Mouse (Mus musculus) liver, postnatal 0 days (tissue): ENCODE data around the gene Mast1. TPM values are rescaled to one million over a fixed set of nuclear protein-coding genes. Genes with fewer than 3 reads are reported as not detected.

Experiments used
- ATAC-seq: fragments of 200-750 bp; cut with Nextera tagmentation; 2 replicates; pipeline ENCODE4 v1.8.0; 2017; ENCODE audit warnings: mild to moderate bottlenecking, moderate library complexity
- DNase-seq: peaks from one replicate; pipeline ENCODE4 v3.0.0-alpha.2; 2016
- H3K27ac ChIP-seq: fragments of 300-500 bp; sonication (generic); 2 replicates; pipeline ENCODE4 v1.5.1; 2014; ENCODE audit warnings: antibody characterized with exemption, moderate library complexity, mild to moderate bottlenecking, low read depth
- H3K27me3 ChIP-seq: fragments of 300-500 bp; sonication (generic); 2 replicates; pipeline ENCODE4 v1.6.1; 2014; ENCODE audit warnings: low read length, control low read depth, mixed read lengths; ENCODE audit not compliant: insufficient read depth
- H3K36me3 ChIP-seq: fragments of 300-500 bp; sonication (generic); replicated peaks from 2 replicates; pipeline ENCODE4 v1.6.1; 2014; ENCODE audit warnings: mild to moderate bottlenecking, control low read depth, low read length, moderate library complexity, mixed read lengths; ENCODE audit not compliant: insufficient read depth
- H3K4me1 ChIP-seq: fragments of 300-500 bp; sonication (generic); 2 replicates; pipeline ENCODE4 v1.6.1; 2014; ENCODE audit warnings: antibody characterized with exemption, mild to moderate bottlenecking, control low read depth; ENCODE audit not compliant: insufficient read depth
- H3K4me2 ChIP-seq: fragments of 300-500 bp; sonication (generic); 2 replicates; pipeline ENCODE4 v1.6.1; 2014; ENCODE audit warnings: low read depth, mild to moderate bottlenecking, low read length, moderate library complexity, mixed read lengths
- H3K4me3 ChIP-seq: fragments of 300-500 bp; sonication (generic); 2 replicates; pipeline ENCODE4 v1.5.1; 2014; ENCODE audit warnings: low read depth, low read length
- H3K9ac ChIP-seq: fragments of 300-500 bp; sonication (generic); replicated peaks from 2 replicates; pipeline ENCODE4 v1.6.1; 2014; ENCODE audit warnings: mild to moderate bottlenecking, moderate library complexity
- H3K9me3 ChIP-seq: fragments of 300-500 bp; sonication (generic); 2 replicates; pipeline ENCODE4 v1.6.1; 2016; ENCODE audit warnings: mild to moderate bottlenecking, control low read depth, low read length, mixed read lengths
- CTCF ChIP-seq: sonication (generic); IDR thresholded peaks from 2 replicates; pipeline ENCODE4 v1.5.1; 2016; ENCODE audit warnings: antibody characterized with exemption, low read depth
- EP300 ChIP-seq: IDR thresholded peaks from 2 replicates; pipeline ENCODE4 v1.6.1; 2016; ENCODE audit warnings: antibody characterized with exemption, low read depth, mild to moderate bottlenecking
- WGBS: fragments of 180-500 bp; shearing (Covaris S2); extraction: QIAGEN DNeasy Blood & Tissue Kit; methylation state at CpG from one replicate; pipeline ENCODE4 v1.1.7; 2014; ENCODE audit not compliant: insufficient replicate concordance; 5-methylcytosine and 5-hydroxymethylcytosine counted together
- polyA plus RNA-seq: library from polyadenylated mRNA; unstranded; fragments of >200 nt; fragmentation: Nextera tagmentation; extraction: Ambion mirVana; gene quantifications from 2 replicates; pipeline ENCODE4 v1.2.1, GENCODE M21; 2015

Mast1 gene
- polyA plus RNA-seq, 1 experiment from 2014 or later = 0.07 TPM

DNA sequence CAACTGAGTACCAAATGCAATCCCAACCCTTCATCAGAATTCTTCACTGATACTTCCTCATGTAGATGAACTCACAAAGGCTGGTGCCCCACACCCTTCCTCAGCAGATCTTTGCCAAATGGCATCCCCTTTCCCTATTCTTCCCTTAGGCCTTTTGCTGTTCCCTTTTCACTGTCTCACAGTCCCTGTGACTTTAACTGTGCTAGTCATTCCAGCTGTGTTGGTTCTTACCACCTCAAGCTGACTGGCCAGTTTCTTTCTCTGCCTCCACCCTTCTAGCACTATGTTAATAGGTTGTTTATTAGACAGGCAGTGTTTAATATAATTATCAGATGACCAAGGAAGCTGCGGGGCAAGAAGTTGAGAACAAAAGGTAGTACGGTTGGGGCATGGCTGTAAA lies 31.5 kb upstream of the Mast1 start:
- Histone ChIP-seq H3K9me3 (no peaks in the 10 kb centered on the region), H3K4me2 (peak overlapping the region; percentile 96), H3K36me3 (peaks cover 26% of the 10 kb centered on the region), H3K4me1 (peaks cover 45% of the 10 kb centered on the region), H3K27me3 (no peaks in the 10 kb centered on the region), H3K4me3 (peak overlapping the region; percentile 83), H3K9ac (peak overlapping the region; percentile 91), H3K27ac (peak overlapping the region; percentile 98)
- DNase-seq (no peak), ATAC-seq (no peak)
- TF ChIP-seq CTCF = no peak
- TF ChIP-seq EP300 = no peak
- 12% methylated on average over 2 of the region's 2 CpGs for WGBS

DNA sequence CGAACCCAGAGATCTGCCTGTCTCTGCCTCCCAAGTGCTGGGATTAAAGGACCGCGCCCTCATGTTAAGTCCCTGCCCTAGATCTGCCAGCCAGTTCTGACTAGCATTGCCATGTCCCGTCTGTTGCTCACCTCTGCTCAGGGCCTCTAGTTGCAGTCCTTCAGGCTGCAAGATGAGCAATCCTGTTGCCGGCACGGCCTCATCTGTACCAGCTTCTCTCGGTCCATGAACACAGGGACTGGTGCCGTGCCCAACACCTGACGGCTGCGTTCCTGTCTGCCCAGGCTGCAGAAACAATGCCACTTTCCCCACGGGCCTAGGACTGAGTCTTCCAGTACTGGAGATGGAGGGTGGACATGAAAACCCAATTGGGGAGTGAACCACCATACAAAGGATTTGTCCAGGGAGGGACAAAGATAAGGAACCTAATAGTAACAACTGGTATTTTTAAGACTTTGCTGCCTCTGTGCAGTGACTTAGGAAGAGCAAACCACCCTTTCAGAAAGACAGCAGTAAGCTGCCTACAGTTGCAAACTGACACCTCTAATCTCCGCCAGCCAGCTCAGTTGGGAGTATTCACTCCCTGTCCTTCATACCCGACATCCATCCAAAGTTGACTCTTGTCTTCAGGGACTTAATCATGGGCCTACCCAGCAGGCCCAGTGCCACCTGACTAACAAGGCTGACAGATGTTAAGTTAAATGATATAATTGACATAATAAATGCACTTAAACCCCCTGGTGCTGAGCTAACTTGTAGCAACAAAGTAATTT lies 30.6 kb upstream of the Mast1 start:
- 0 out of 2 replicates have a peak overlapping the region, but pooled peaks have one; percentile 83 for H3K4me3 ChIP-seq
- H3K9ac ChIP-seq = peak overlapping the region; percentile 91; the same call in 1 of the 2 replicates
- ATAC-seq (no peak), DNase-seq (no peak)
- no peaks in the 10 kb centered on the region for H3K27me3 ChIP-seq
- H3K27ac ChIP-seq = peak overlapping the region; percentile 98
- peak overlapping the region; percentile 96 for H3K4me2 ChIP-seq
- H3K36me3 ChIP-seq = peaks cover 19% of the 10 kb centered on the region
- WGBS = 86% methylated on average over 13 of the region's 13 CpGs
- no peaks in the 10 kb centered on the region for H3K9me3 ChIP-seq
- H3K4me1 ChIP-seq = peaks cover 37% of the 10 kb centered on the region
- TF ChIP-seq CTCF = no peak

DNA sequence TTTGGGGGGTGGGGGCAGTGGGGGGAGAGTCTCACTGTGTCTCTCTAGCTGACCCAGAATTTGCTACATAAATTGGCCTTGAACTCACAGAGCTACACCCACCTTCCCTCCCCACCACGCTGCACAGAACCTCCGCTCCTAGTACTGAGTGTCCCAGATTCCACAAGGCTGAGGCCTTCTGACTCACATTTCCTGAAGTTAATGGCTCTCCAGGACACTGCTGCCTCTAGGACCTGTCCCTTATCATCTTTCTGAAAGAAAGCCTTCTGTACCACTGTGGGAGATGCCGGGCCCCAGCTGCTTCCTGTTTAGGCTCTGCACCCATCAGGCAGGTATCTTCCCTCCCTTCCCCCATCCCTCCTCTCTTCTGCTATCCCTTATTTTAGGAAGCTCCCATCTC lies 29.4 kb upstream of the Mast1 start:
- Histone ChIP-seq H3K27ac (peak overlapping the region; percentile 98), H3K4me3 (peak overlapping the region; percentile 2; the same call in 1 of the 2 replicates), H3K27me3 (no peaks in the 10 kb centered on the region), H3K9ac (no peak overlapping the region; the same call in 1 of the 2 replicates), H3K4me2 (peak overlapping the region; percentile 97), H3K4me1 (peaks cover 37% of the 10 kb centered on the region), H3K9me3 (no peaks in the 10 kb centered on the region), H3K36me3 (peaks cover 13% of the 10 kb centered on the region)
- TF ChIP-seq EP300 = no peak
- TF ChIP-seq CTCF = no peak
- 14% methylated on average over 3 of the region's 3 CpGs for WGBS
- DNase-seq = no peak
- no peak for ATAC-seq

DNA sequence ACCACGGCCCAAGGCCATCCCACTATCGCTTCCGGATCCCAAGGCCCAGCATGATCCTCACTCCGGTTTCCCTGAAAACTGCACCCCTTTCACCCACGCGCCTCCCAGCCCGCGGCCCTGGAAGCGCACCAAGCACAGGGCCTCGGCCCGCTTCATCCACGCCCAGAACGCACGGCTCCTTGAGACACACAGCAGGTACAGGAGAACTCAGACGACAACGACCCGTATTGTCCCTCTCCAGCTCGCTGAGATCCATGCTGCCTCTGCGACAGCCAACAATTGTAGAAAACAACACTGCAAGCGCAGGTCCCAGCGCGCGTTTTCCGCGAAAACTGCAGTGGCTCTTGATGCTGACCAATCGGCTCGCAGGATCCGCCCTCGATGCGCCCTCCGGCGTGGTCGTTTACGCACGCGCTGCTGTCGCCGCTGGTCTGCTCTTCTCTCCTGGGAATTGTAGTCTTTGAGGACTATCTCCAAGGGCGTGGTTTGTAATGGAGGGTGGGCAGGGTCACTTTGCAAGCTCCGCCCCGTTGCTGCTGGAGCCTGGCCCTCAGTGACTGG lies 28.7 kb upstream of the Mast1 start:
- peaks cover 13% of the 10 kb centered on the region; the same call in 1 of the 2 replicates for H3K36me3 ChIP-seq
- peaks cover 37% of the 10 kb centered on the region for H3K4me1 ChIP-seq
- peak overlapping the region; percentile 97 for H3K4me2 ChIP-seq
- ATAC-seq (peak; percentile 85), DNase-seq (peak; percentile 96)
- H3K9me3 ChIP-seq = no peaks in the 10 kb centered on the region
- peak overlapping the region; percentile 72 for H3K4me3 ChIP-seq
- peak overlapping the region; percentile 77 for H3K9ac ChIP-seq
- H3K27me3 ChIP-seq = no peaks in the 10 kb centered on the region
- TF ChIP-seq EP300 (no peak; the same call in 1 of the 2 replicates), CTCF (no peak)
- WGBS = 2% methylated on average over 41 of the region's 41 CpGs
- peak overlapping the region; percentile 98 for H3K27ac ChIP-seq

DNA sequence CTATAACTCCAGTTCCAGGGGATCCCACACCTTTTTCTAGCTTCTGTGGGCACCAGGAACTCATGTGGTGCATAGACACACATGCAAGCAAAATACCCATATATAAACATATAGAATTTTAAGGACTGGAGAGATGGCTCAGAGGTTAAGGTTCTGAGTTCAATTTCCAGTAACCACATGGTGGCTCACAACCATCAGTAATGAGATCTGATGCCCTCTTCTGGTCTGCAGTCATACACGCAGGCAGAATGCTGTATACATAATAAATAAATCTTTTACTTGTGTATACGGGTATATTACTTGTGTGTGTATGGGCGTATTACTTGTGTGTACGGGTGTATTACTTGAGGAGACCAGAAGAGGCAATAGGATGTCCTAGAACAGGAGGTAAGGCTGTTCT lies 26.8 kb upstream of the Mast1 start:
- peak overlapping the region; percentile 97; the same call in 1 of the 2 replicates for H3K4me2 ChIP-seq
- no peak overlapping the region for H3K9ac ChIP-seq
- no peaks in the 10 kb centered on the region for H3K9me3 ChIP-seq
- H3K27ac ChIP-seq = no peak overlapping the region
- H3K4me1 ChIP-seq = peaks cover 32% of the 10 kb centered on the region
- peaks cover 13% of the 10 kb centered on the region; the same call in 1 of the 2 replicates for H3K36me3 ChIP-seq
- no peak overlapping the region for H3K4me3 ChIP-seq
- no peak for TF ChIP-seq EP300
- peak; percentile 49 for TF ChIP-seq CTCF
- no peak for DNase-seq
- ATAC-seq = no peak
- 80% methylated on average over 4 of the region's 4 CpGs for WGBS
- no peaks in the 10 kb centered on the region for H3K27me3 ChIP-seq

DNA sequence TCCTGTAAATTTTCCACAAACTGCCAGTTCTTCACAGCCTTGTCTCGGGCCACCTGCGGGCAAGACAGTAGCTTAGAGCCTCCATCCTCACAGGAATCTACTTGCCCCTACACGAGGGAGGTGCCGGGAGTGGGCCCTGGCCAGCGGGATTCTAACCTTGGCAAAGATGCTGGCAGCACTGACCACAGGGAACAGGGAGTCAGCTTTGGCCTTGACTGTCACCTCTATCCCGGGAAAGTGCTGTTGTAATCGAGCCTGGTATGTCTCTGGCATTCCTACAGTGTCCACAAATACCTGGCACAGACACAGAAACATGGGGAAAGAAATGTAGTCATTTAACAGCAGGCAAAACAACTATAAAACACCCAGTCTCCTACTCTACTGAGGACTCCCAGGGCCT lies 22.7 kb upstream of the Mast1 start:
- WGBS = 76% methylated on average over 7 of the region's 7 CpGs
- Histone ChIP-seq H3K27ac (0 out of 2 replicates have a peak overlapping the region, but pooled peaks have one; percentile 9), H3K36me3 (peaks cover 29% of the 10 kb centered on the region), H3K9me3 (no peaks in the 10 kb centered on the region), H3K4me3 (no peak overlapping the region), H3K4me1 (peaks cover 1% of the 10 kb centered on the region), H3K27me3 (no peaks in the 10 kb centered on the region), H3K9ac (no peak overlapping the region), H3K4me2 (no peak overlapping the region)
- no peak for TF ChIP-seq CTCF
- no peak for TF ChIP-seq EP300
- DNase-seq = no peak
- ATAC-seq = peak; percentile 86
